ENCODE assay signal across 8 mouse cellular contexts in the genomic region with DNA sequence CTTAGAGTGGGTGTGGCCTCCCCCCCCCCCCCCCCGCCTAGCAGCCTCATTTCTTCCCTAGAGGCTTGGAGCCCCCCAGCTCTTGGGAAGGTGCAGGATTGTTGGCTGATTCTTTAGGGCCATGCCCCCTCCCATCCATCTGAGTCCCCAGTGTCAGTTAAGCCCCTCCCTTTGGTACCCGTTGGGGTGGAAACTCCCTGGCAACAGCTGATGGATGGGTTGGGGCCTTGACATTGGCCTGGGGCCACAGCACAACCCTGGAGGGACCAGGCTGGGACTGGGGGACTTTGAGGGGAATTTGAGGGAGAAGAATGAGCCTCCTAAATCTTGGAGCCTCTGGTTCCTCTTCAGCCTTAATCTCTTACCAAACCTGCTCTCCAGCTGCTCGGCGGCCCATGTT. TPM values are rescaled to one million over a fixed set of nuclear protein-coding genes. Genes with fewer than 3 reads are reported as not detected.
DNase-seq lines count a peak whose midpoint lies in the region; ATAC-seq and TF ChIP-seq lines count a peak whose summit lies in the region.

No protein-coding gene starts in this region.

- no peak for TF ChIP-seq POLR2A in cerebellum, adult 2 months (IDR thresholded peaks at IDR 0.05; ENCODE audit: borderline replicate concordance, insufficient read depth, low read length)

- no peaks in the 10 kb centered on the region for H3K27me3 ChIP-seq in heart, embryonic 14.5 days (ENCODE audit: control insufficient read depth, insufficient read depth, low read length)
- H3K27me3 ChIP-seq in forebrain, postnatal 0 days (ENCODE audit: insufficient read depth, low read length): no peaks in the 10 kb centered on the region
- peaks cover 6% of the 10 kb centered on the region; the same call in 1 of the 2 replicates for H3K27me3 ChIP-seq in midbrain, embryonic 12.5 days
- no peaks in the 10 kb centered on the region for H3K27me3 ChIP-seq in cerebellum, adult 2 months (ENCODE audit: control insufficient read depth, insufficient read depth, low read length)

- peak overlapping the region; percentile 54; the same call in 1 of the 2 replicates for H3K9ac ChIP-seq in heart, embryonic 14.5 days (ENCODE audit: low read length)
- H3K9ac ChIP-seq in forebrain, postnatal 0 days: no peak overlapping the region
- H3K9ac ChIP-seq in midbrain, embryonic 12.5 days (replicated peaks): peak overlapping the region; percentile 37; the same call in 1 of the 2 replicates

- WGBS in heart, embryonic 14.5 days: 44% methylated on average over 3 of the region's 4 CpGs
- WGBS in forebrain, postnatal 0 days: 25% methylated on average over 3 of the region's 4 CpGs
- 17% methylated on average over 3 of the region's 4 CpGs for WGBS in midbrain, embryonic 12.5 days
- WGBS in cerebellum, adult 2 months: 27% methylated on average over 4 of the region's 4 CpGs

- peak overlapping the region; percentile 17; the same call in 1 of the 2 replicates for H3K4me2 ChIP-seq in heart, embryonic 14.5 days (ENCODE audit: low read length)
- H3K4me2 ChIP-seq in forebrain, postnatal 0 days (ENCODE audit: low read depth): no peak overlapping the region
- 0 out of 2 replicates have a peak overlapping the region, but pooled peaks have one; percentile 3 for H3K4me2 ChIP-seq in midbrain, embryonic 12.5 days (replicated peaks)

- H3K4me3 ChIP-seq in heart, embryonic 14.5 days (ENCODE audit: control insufficient read depth in 1 of 2, insufficient read depth in 1 of 2, low read depth in 1 of 2, low read length in 2 of 2): no peak overlapping the region
- no peak overlapping the region for H3K4me3 ChIP-seq in brown adipose tissue, adult 24 weeks (ENCODE audit: insufficient read depth, low read depth, low read length)
- H3K4me3 ChIP-seq in forebrain, postnatal 0 days (ENCODE audit: low read depth, low read length): no peak overlapping the region
- no peak overlapping the region for H3K4me3 ChIP-seq in midbrain, embryonic 12.5 days
- no peak overlapping the region for H3K4me3 ChIP-seq in cerebellum, adult 2 months (replicated peaks; ENCODE audit: insufficient read depth, low read depth, low read length)

- no peak for DNase-seq in heart, adult 9 months (ENCODE audit: low spot score in 2 of 2)
- no peak for DNase-seq in forebrain, postnatal 0 days
- DNase-seq in gastrocnemius, postnatal 25 days: no peak
- DNase-seq in frontal cortex, postnatal 14 days (ENCODE audit: low spot score in 2 of 2): no peak
- DNase-seq in cerebellum, adult 2 months: no peak

- no peak for ATAC-seq in heart, embryonic 14.5 days (ENCODE audit: insufficient number of reproducible peaks, insufficient read depth, low FRiP score, low read depth)
- no peak for ATAC-seq in forebrain, postnatal 0 days
- no peak for ATAC-seq in midbrain, embryonic 12.5 days (ENCODE audit: low FRiP score, low read depth)

- no peaks in the 10 kb centered on the region for H3K9me3 ChIP-seq in heart, embryonic 14.5 days (ENCODE audit: control insufficient read depth, low read length)
- H3K9me3 ChIP-seq in forebrain, postnatal 0 days (ENCODE audit: low read length): no peaks in the 10 kb centered on the region
- H3K9me3 ChIP-seq in midbrain, embryonic 12.5 days: no peaks in the 10 kb centered on the region

- peak overlapping the region; percentile 29 to 79; a peak in 3 of 4 replicates for H3K27ac ChIP-seq in heart, embryonic 14.5 days (replicated peaks in 1 of 2; ENCODE audit: control insufficient read depth in 1 of 2, insufficient read depth in 1 of 2, low read depth in 2 of 2, low read length in 2 of 2)
- H3K27ac ChIP-seq in brown adipose tissue, adult 24 weeks (replicated peaks; ENCODE audit: low read depth, low read length): peak overlapping the region; percentile 36; the same call in 1 of the 2 replicates
- 0 out of 2 replicates have a peak overlapping the region, but pooled peaks have one; percentile 23 for H3K27ac ChIP-seq in forebrain, postnatal 0 days (ENCODE audit: low read depth, low read length)
- H3K27ac ChIP-seq in midbrain, embryonic 12.5 days (replicated peaks): peak overlapping the region; percentile 49
- no peak overlapping the region for H3K27ac ChIP-seq in cerebellum, adult 2 months (ENCODE audit: insufficient read depth, low read length)

- TF ChIP-seq CTCF in forebrain, postnatal 0 days (IDR thresholded peaks at IDR 0.05; ENCODE audit: low read depth): no peak
- TF ChIP-seq CTCF in cerebellum, adult 2 months (IDR thresholded peaks at IDR 0.05; ENCODE audit: borderline replicate concordance, insufficient read depth, low read depth, low read length): no peak

- H3K4me1 ChIP-seq in heart, embryonic 14.5 days (ENCODE audit: control insufficient read depth in 2 of 2, insufficient read depth in 2 of 2, low read length in 2 of 2): peaks cover 74 to 94% of the 10 kb centered on the region in 2 experiments
- H3K4me1 ChIP-seq in brown adipose tissue, adult 24 weeks (ENCODE audit: control insufficient read depth, insufficient read depth, insufficient read length, low read length): peaks cover 37% of the 10 kb centered on the region
- peaks cover 50% of the 10 kb centered on the region for H3K4me1 ChIP-seq in forebrain, postnatal 0 days (ENCODE audit: insufficient read depth)
- peaks cover 83% of the 10 kb centered on the region for H3K4me1 ChIP-seq in midbrain, embryonic 12.5 days
- H3K4me1 ChIP-seq in cerebellum, adult 2 months (ENCODE audit: control insufficient read depth, insufficient read depth, low read length): peaks cover 66% of the 10 kb centered on the region

- peaks cover 18% of the 10 kb centered on the region for H3K36me3 ChIP-seq in heart, embryonic 14.5 days (ENCODE audit: control insufficient read depth, insufficient read depth, low read length)
- peaks cover under 1% of the 10 kb centered on the region; the same call in 1 of the 2 replicates for H3K36me3 ChIP-seq in forebrain, postnatal 0 days (ENCODE audit: insufficient read depth)
- H3K36me3 ChIP-seq in midbrain, embryonic 12.5 days: no peaks in the 10 kb centered on the region

RNA-seq across cellular contexts. Expression of a gene that starts 13.3 kb away (rescaled TPM):
- polyA plus RNA-seq in heart, embryonic 14.5 days (2014; fragmentation: Nextera tagmentation; extraction: Ambion mirVana): 7.1 and 9.0 TPM in 2 replicates
- 16.4 and 26.1 TPM in 2 replicates for polyA plus RNA-seq in brown adipose tissue, adult 24 weeks (2012; ENCODE audit: insufficient read depth, insufficient read length, missing spikeins)
- 56.7 and 82.4 TPM in 2 replicates for total RNA-seq in forebrain, postnatal 0 days (2014; rRNA removed)
- polyA plus RNA-seq in forebrain, postnatal 0 days (2015; fragmentation: Nextera tagmentation; extraction: Ambion mirVana): 7.6 and 8.4 TPM in 2 replicates
- 8.9 and 9.1 TPM in 2 replicates for polyA plus RNA-seq in midbrain, embryonic 12.5 days (2016; fragmentation: Nextera tagmentation; extraction: Ambion mirVana)
- total RNA-seq in gastrocnemius, postnatal 25 days (2021): 10 to 100 TPM; 29.3 to 32.8 TPM
- polyA plus RNA-seq in cerebellum, adult 2 months (2012; rRNA removed): 30.8 and 34.3 TPM in 2 replicates

RNA-seq across cellular contexts. Expression of a gene that starts 50.5 kb away (rescaled TPM):
- polyA plus RNA-seq in heart, embryonic 14.5 days (2014; fragmentation: Nextera tagmentation; extraction: Ambion mirVana): 0.18 and 0.74 TPM in 2 replicates
- 0.55 TPM in 1 of 2 replicates, not detected in the other for polyA plus RNA-seq in brown adipose tissue, adult 24 weeks (2012; ENCODE audit: insufficient read depth, insufficient read length, missing spikeins)
- total RNA-seq in forebrain, postnatal 0 days (2014; rRNA removed): not detected in 2 replicates
- 0.06 TPM in 2 replicates for polyA plus RNA-seq in forebrain, postnatal 0 days (2015; fragmentation: Nextera tagmentation; extraction: Ambion mirVana)
- 0.08 and 0.12 TPM in 2 replicates for polyA plus RNA-seq in midbrain, embryonic 12.5 days (2016; fragmentation: Nextera tagmentation; extraction: Ambion mirVana)
- under 1 TPM in 1 of 2 experiments, not detected in 1; 0.43 TPM for total RNA-seq in gastrocnemius, postnatal 25 days (2021)
- 0.32 and 0.38 TPM in 2 replicates for polyA plus RNA-seq in cerebellum, adult 2 months (2012; rRNA removed)
